Mouse (Mus musculus): ENCODE results near the gene Zfpl1.

Gene Zfpl1

DNA sequence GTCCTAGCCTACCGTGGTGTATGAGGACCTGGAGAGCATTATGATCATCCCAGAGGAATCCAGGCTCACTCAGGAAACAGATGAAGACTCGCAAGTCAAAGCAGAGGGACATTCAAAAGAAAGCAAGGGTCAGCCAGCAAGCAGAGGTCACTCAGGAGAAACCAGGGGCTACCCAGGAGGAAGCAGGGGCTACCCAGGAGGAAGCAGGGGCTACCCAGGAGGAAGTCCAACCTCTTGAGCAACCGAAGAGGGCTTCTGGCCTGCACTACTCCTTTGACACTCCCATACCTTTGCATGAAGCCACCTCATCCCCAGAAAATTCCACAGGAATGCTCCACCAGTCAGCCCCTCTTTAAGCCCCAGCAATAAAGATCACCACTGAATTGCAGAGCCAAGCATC is 13.1 kb upstream of the Zfpl1 start:
- no peak for DNase-seq (ENCODE audit: low read depth)

GRCm38 (mm10) chr19:6094119-6094518 is 9.4 kb upstream of the Zfpl1 start, which contains the start of gene AC131692.1:
Gene AC131692.1, plus strand, starts transcription at chr19:6094419.
- DNase-seq (ENCODE audit: low read depth), result no peak

GRCm38 (mm10) chr19:6088841-6089240 is 4.1 kb upstream of the Zfpl1 start:
- no peak for DNase-seq (ENCODE audit: low read depth)

DNA sequence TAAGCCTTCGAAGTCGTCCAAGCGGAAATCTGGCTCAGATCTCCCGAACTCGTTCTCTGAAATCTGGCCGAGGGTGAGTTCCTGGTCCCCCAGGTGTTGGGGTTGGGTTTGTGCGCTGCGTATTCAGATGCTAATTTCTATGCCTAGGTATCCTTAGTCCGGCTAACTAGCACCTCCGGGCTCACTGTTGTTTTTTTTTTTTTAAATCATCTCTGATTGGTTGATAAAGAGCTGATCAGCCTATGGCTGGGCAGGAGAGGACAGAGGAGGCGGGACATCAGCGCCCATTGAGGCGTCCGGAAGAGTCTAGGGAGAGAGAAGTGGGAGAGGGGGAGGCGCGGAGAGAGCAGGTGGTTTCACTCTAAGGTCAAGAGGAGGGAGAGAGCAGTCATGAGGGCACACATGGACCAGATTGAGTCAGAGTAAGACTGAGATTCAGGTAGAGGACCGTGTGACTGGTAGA is 692 bp upstream of the Zfpl1 start:
- peak; percentile 87 for DNase-seq (ENCODE audit: low read depth)

DNA sequence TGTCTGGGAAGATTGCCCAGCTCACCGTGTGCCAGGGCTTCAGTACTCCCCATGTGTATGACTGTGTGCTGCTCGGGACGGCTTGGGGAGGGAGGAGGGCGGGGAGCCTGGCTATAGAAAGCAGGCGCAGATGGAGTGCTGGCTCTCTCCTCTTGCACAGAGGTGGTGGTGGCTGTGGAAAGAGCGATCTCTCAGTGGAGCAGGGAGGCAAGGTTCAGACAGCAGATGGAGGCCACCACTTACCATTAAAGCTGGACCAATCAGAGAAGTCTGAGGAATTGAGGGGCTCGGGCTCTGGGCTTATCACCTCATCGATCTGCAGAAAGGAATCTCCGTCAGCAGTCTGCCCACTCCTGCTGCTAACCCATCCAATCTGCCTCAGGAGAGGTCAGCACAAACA is 2.6 kb downstream of the Zfpl1 start, which contains the start of gene Gm28374:
Gm28374 (minus strand) TSS at position 101 of the 400 bp plus-strand sequence.
- DNase-seq (ENCODE audit: low read depth), result no peak

DNA sequence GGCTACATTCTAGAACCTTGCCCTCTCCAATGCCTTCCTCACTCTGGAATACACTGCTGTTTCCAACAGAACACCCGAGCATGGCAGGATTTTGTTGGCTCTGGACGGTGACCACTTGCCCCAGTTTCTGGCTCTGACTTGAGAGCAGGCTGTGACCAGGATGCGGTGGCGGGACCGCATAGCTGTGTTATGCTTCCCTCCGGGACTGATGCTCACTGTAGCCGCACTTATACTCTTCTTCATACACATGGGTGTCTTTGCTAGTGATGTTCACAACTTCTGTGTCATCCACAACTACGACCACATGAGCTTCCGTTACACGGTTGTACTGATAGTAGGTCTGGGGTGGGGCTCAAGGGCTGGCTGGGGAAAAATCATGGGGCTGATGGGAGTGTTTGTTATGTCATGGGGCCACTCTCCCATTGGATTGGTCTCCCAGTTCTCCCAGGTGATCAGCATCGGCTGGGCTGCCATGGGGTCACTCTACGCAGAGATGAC is 4.7 kb downstream of the Zfpl1 start, which contains the start of gene Tmem262:
Tmem262 (plus strand) TSS at position 51 of the 498 bp plus-strand sequence.
- DNase-seq (ENCODE audit: low read depth), result no peak

- DNase-seq (ENCODE audit: low read depth), result peak; percentile 96
These were observed 8.0 kb downstream of the Zfpl1 start, which contains the start of gene Vps51 for GRCm38 (mm10) chr19:6076564-6077393. Gene Vps51, minus strand, starts transcription at chr19:6077231.

DNA sequence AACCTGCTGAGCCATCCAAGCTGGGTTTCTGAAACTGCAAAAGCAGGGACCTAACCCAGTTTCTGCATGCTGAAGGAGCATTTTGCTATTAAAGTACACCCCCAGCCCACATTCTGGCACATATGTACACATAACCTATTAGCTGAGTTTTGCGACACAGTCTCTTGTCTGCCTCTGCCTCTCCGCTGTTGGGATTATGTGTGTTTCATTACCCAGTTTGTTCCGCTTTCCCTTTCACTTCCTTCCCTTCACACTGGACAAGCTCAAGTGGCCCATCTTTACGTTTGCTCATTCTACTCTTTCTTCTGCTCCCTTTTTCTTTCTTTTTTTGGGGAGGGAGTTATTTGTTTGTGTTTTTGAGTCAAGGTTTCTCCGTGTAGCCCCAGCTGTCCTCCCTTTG is 10.9 kb downstream of the Zfpl1 start:
- DNase-seq (ENCODE audit: low read depth), result no peak

DNA sequence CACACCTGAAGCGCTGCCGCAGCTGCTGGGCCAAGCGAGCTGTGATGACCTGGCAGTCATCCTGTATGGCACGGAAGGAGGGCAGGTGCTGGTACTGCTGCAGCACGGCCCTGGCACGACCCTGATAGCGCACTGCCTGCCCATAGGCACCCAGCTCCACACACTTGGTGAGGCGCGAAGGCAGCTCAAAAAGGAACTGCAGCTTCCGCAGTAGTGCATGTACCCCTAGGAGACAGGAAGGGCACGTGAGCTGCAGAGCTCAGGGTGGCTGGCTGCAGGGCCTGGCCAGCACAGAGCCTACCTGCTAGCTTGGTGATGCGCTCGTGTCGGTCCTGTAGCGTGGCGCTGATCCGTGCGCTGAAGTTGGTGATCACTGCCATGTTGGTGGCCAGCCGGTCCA is 13.5 kb downstream of the Zfpl1 start:
- DNase-seq (ENCODE audit: low read depth), result no peak

GRCm38 (mm10) chr19:6070571-6071250 is 14.0 kb downstream of the Zfpl1 start:
- DNase-seq (ENCODE audit: low read depth), result no peak

DNA sequence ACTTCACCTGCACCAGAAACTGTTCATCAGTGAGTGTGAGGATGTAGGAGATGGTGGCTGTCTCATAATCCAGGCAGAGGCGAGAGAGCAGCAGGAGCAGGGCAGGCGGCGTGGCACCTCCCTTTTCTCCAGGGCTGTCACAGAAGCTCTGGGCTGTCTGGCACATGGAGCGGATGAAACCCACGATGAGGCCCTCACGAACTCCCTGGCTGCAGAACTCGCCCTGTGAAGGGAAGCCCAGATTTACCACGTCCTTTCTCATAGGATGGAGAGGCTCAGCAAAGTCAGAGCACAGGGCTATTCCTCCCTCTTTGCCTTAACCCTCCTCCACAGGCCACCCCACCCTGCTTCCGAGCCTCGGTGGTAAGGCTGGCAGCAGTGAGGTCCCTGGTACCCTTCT is 14.9 kb downstream of the Zfpl1 start:
- no peak for DNase-seq (ENCODE audit: low read depth)

DNA sequence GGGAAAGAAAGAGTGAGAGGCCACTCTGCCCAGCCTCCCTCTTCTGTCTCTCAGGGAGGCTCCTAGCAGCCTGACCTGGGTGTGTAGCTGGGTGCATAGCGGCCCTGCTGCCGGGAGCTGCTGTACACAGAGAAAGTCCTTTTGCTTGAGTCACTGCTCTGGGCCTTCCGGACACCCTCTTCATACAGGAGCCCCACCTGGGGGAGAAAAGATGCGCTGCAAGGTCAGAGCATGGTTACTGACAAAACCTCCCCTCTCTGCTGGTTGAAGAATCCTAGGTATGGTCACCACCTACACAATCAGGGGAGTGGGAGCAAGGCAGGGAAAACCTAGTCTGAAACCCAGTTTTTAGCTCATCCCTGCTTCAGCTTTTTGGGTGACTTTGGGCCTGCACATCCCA is 15.8 kb downstream of the Zfpl1 start:
- DNase-seq (ENCODE audit: low read depth), result peak; percentile 62

- peak; percentile 96 for DNase-seq (ENCODE audit: low read depth)
These were observed 16.9 kb downstream of the Zfpl1 start, which contains the start of gene Tm7sf2 for GRCm38 (mm10) chr19:6067724-6068415. Gene Tm7sf2, minus strand, starts transcription at chr19:6068373.

DNA sequence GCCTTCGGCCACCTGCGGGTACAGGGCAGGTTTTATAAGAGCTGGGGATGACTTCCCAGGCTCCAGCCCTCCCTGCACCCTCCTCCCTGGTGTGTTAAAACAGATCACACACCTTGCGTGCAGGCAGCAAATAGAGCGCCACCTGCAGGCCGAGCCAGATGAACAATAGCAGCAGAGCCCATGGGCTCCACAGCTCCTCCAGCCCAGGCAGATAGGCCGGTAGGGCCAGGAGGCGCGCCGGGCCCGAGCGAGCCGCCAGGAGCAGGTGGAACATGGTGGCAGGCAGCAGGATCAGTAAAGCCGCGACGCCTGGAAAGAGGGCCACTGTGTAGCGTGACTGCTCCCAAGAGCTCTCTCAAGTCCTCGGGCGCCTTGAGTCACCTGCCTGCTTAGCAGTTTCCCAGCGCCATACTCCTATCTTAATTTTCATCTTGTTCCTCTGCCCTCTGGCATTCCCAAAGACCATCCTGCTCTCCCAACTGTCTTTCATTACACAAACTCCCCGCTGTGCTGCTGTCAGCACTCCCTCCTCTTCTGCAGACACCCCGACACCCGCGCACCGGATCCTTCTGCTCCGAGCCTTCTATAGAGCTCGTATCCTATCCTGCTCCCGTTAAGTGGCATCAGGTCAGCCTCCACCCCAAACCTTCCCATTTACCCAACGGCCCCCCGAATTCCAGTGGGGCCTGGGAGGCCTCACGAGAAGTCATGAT is 17.6 kb downstream of the Zfpl1 start:
- DNase-seq (ENCODE audit: low read depth), result peak; percentile 95

DNA sequence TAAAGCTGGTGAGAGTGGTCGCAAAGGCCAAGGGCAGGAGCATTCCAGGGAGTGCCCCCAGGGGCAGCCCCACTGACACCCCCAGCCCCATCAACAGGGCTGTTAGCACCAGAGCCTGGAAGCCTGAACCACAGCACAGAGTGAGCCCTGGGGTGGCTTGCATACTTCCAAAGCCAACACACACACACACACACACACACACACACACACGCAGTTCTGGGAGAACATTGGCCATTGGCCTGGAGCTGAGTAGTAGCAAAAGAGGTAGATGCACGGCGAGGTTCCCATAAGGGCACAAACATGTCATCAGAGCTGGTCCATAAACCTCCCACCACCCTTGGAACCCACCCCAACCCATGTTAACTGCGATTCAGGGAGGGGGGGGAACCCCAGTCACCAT is 18.2 kb downstream of the Zfpl1 start:
- DNase-seq (ENCODE audit: low read depth), result peak; percentile 58

- DNase-seq (ENCODE audit: low read depth), result no peak
These were observed 21.7 kb downstream of the Zfpl1 start for GRCm38 (mm10) chr19:6063081-6063480.

DNA sequence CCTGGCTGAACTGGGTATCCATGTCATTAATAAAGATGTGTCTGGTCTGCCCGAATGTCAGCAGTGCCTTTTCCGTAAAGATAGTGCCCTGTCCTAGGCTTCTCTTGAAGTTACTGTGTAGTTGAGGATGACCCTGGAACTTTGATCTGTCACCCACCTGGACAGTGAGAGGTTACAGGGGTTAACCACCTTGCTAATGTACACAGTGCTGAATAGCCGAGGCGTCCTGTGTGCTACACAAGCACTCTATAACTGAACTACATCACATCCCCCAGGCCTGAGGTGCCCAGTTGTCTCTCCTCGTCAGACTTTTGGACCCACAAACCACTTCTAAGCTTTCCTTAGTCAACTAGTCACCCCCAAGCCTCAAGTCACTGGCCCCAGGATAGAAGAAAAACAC is 22.3 kb downstream of the Zfpl1 start:
- no peak for DNase-seq (ENCODE audit: low read depth)

DNA sequence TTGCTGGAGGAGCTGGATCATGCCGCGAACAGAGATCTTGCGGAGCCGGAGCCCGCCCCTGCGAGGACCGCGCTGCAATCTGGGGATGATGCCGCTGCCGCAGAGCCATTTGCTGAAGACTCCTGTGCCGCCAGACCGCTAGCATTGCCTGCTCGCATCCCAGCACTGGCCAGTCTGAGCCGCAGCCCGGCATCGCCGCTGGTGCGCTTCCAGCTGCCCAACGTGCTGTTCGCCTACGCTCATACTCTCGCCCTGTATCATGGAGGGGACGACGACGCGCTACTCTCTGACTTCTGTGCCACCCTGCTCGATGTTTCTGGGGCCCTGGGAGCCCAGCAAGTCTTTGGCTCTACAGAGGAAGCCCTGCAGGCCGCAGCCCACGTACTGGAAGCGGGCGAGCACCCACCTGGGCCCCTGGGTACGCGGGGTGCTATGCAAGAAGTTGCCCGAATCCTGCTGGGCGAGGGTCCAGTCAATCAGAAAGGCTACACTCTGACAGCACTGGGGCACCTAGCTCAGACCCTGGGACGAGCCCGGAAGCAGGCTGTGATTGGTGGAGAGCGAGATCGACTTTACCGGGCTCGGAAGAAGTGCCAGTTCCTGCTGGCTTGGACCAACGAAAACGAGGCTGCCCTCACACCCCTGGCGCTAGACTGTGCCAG is 23.0 kb downstream of the Zfpl1 start:
- DNase-seq (ENCODE audit: low read depth), result peak; percentile 74

DNA sequence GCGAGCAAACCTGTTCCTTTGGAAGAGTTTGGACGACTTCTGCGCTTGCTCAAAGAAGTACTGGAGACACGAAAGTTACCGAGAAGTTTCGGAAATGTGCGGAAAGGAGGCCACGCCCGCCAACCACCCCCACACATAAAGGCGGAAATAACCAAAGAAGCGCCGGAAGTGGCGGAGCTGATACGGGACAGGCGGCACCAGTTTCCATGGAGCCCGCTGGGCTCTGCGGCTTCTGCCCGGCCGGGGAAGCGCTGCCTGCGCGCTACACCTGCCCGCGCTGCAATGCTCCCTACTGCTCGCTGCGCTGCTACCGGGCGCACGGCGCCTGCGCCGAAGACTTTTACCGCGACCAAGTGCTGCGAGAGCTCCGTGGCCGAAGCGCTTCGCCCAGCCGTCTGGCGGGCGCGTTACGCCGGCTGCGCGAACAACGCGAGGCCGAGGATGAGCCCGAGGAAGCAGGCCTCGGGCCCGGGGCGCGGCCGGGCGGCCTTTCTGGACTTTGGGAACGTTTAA is 23.7 kb downstream of the Zfpl1 start, which contains the start of gene Znhit2:
Znhit2 (plus strand) TSS at position 172 of the 513 bp plus-strand sequence.
- peak; percentile 98 for DNase-seq (ENCODE audit: low read depth)

- no peak for DNase-seq (ENCODE audit: low read depth)
These were observed 25.8 kb downstream of the Zfpl1 start for GRCm38 (mm10) chr19:6058966-6059365.

GRCm38 (mm10) chr19:6058513-6058912 is 26.2 kb downstream of the Zfpl1 start:
- DNase-seq (ENCODE audit: low read depth), result no peak
